Mouse (Mus musculus) C2C12 (cell line): Measurements from ENCODE around the gene Stmnd1.

Experiments
- CTCF ChIP-seq: IDR thresholded peaks from one replicate; pipeline ENCODE4 v1.5.1; 2011; ENCODE audit not compliant: control insufficient read depth, insufficient read depth, insufficient read length
- FOSL1 ChIP-seq: IDR thresholded peaks from one replicate; pipeline ENCODE4 v1.8.0; 2011; ENCODE audit warnings: mild to moderate bottlenecking, low read length; ENCODE audit not compliant: poor library complexity, insufficient read depth, severe bottlenecking

DNA sequence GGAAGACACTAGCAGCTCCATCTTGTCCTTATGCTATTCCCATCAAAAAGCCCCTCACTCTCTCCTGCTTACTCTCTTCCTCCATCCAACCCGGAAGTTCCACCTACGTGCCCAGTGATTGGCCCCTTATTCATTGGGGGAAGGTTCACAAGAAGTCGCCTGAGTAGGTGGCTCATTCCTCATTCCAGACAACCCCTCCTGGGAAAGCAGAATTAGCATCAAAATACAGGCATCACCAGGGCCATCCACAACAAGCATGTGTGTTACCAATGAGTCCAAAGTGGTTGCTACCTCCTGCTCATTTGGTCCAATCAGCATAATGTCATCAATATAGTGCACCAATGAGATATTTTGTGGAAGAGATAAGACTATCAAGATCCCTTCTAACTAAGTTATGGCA lies 12.3 kb upstream of the Stmnd1 start:
- TF ChIP-seq CTCF (no peak), FOSL1 (no peak)
